Mouse (Mus musculus): ENCODE results near the gene Large1. TPM values are rescaled to one million over a fixed set of nuclear protein-coding genes. Genes with fewer than 3 reads are reported as not detected.
"Not testable (repeated sequence)": the region's sequence is repeated elsewhere in the genome, so short reads cannot be mapped to it uniquely, and the experiment has no call there.

Large1 gene
- polyA plus RNA-seq (2015; fragmentation: Nextera tagmentation; extraction: Ambion mirVana): 15.8 and 16.1 TPM in 2 replicates

DNA sequence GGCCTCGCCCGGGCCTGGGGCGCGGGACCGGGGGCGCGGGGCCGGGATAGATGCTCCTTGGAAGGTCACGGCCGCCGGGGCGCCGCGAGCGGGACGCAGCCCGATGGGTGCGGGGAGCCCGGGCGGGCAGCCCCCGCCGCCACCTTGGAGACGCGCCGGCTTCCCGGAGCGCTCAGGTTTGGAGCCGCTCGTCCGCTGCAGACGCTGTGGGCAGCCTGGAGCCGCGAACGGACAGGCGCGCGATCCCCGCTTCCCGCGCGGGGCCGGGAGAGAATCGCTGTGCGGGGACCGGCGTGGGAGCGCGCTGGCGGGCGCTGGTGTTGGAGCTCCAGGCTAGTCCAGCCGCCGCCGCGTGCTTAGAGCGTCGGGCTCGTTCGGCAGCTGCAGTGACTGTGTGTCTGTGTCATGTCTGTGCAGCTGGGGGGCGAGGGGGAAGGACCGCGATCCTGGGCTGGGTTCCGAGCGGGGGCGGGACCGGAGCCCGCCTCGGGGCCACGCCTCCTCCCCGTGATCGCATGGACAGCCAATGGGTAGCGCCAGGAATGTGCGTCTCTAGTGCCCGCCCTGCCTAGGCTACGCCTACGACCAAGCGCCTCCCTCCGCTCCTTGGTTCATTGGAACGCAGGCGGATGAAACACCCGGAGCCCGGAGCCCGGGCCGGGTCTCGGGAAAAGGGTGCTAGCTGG, at the start of gene Large1:
Gene Large1 (minus strand): TSS at position 433 of the 686 bp plus-strand sequence.
- Histone ChIP-seq H3K9me3 (no peaks in the 10 kb centered on the region), H3K4me2 (peak within 1 kb of the TSS; percentile 84), H3K4me3 (peak within 1 kb of the TSS; percentile 86), H3K9ac (peak within 1 kb of the TSS; percentile 90), H3K36me3 (no peaks in the 10 kb centered on the region), H3K27ac (replicated peaks) (peak within 1 kb of the TSS; percentile 96), H3K4me1 (replicated peaks) (peaks cover 46% of the 10 kb centered on the region), H3K27me3 (no peaks in the 10 kb centered on the region)
- peak; percentile 99 for ATAC-seq (ENCODE audit: low FRiP score, low read depth)
- WGBS: under 1% methylated on average over 64 of the region's 84 CpGs

- Histone ChIP-seq H3K4me3 (no peak overlapping the region), H3K36me3 (no peaks in the 10 kb centered on the region), H3K9ac (no peak overlapping the region), H3K4me2 (no peak overlapping the region), H3K9me3 (no peaks in the 10 kb centered on the region), H3K27me3 (no peaks in the 10 kb centered on the region), H3K27ac (replicated peaks) (no peak overlapping the region), H3K4me1 (replicated peaks) (no peaks in the 10 kb centered on the region)
- no peak for ATAC-seq (ENCODE audit: low FRiP score, low read depth)
- WGBS: 39% methylated on average over 1 of the region's 1 CpGs
Measured at GRCm38 (mm10) chr8:73400343-73400742, 47.0 kb upstream of the Large1 start.

- not testable (repeated sequence) for ATAC-seq (ENCODE audit: low FRiP score, low read depth); H3K9me3 ChIP-seq; H3K27me3 ChIP-seq; H3K27ac ChIP-seq (replicated peaks); H3K4me1 ChIP-seq (replicated peaks); H3K9ac ChIP-seq; H3K4me2 ChIP-seq; H3K36me3 ChIP-seq; H3K4me3 ChIP-seq
- WGBS: 88% methylated on average over 6 of the region's 6 CpGs
Measured at GRCm38 (mm10) chr8:73373001-73373400, 19.7 kb upstream of the Large1 start.

GRCm38 (mm10) chr8:73355979-73356378, 2.6 kb upstream of the Large1 start:
- Histone ChIP-seq H3K9ac (no peak overlapping the region), H3K4me3 (0 out of 2 replicates have a peak overlapping the region, but pooled peaks have one; percentile 86), H3K4me2 (peak overlapping the region; percentile 84), H3K27me3 (no peaks in the 10 kb centered on the region), H3K27ac (replicated peaks) (no peak overlapping the region), H3K4me1 (replicated peaks) (peaks cover 24% of the 10 kb centered on the region), H3K9me3 (no peaks in the 10 kb centered on the region), H3K36me3 (no peaks in the 10 kb centered on the region)
- ATAC-seq (ENCODE audit: low FRiP score, low read depth): no peak
- 24% methylated on average over 2 of the region's 2 CpGs for WGBS

- peak overlapping the region; percentile 84 for H3K4me2 ChIP-seq
- H3K36me3 ChIP-seq: no peaks in the 10 kb centered on the region
- H3K4me1 ChIP-seq (replicated peaks): peaks cover 39% of the 10 kb centered on the region
- peak overlapping the region; percentile 55 for H3K9ac ChIP-seq
- peak overlapping the region; percentile 96 for H3K27ac ChIP-seq (replicated peaks)
- H3K9me3 ChIP-seq: no peaks in the 10 kb centered on the region
- WGBS: under 1% methylated on average over 25 of the region's 25 CpGs
- no peaks in the 10 kb centered on the region for H3K27me3 ChIP-seq
- peak; percentile 28 for ATAC-seq (ENCODE audit: low FRiP score, low read depth)
- peak overlapping the region; percentile 86 for H3K4me3 ChIP-seq
Measured at GRCm38 (mm10) chr8:73354201-73354881, 1.0 kb upstream of the Large1 start.

GRCm38 (mm10) chr8:73353794-73354179, 447 bp upstream of the Large1 start:
- Histone ChIP-seq H3K9ac (peak overlapping the region; percentile 55), H3K27me3 (no peaks in the 10 kb centered on the region), H3K27ac (replicated peaks) (peak overlapping the region; percentile 96), H3K4me1 (replicated peaks) (peaks cover 43% of the 10 kb centered on the region), H3K4me3 (peak overlapping the region; percentile 86), H3K36me3 (no peaks in the 10 kb centered on the region), H3K4me2 (peak overlapping the region; percentile 84), H3K9me3 (no peaks in the 10 kb centered on the region)
- ATAC-seq (ENCODE audit: low FRiP score, low read depth): peak; percentile 49
- under 1% methylated on average over 16 of the region's 16 CpGs for WGBS

DNA sequence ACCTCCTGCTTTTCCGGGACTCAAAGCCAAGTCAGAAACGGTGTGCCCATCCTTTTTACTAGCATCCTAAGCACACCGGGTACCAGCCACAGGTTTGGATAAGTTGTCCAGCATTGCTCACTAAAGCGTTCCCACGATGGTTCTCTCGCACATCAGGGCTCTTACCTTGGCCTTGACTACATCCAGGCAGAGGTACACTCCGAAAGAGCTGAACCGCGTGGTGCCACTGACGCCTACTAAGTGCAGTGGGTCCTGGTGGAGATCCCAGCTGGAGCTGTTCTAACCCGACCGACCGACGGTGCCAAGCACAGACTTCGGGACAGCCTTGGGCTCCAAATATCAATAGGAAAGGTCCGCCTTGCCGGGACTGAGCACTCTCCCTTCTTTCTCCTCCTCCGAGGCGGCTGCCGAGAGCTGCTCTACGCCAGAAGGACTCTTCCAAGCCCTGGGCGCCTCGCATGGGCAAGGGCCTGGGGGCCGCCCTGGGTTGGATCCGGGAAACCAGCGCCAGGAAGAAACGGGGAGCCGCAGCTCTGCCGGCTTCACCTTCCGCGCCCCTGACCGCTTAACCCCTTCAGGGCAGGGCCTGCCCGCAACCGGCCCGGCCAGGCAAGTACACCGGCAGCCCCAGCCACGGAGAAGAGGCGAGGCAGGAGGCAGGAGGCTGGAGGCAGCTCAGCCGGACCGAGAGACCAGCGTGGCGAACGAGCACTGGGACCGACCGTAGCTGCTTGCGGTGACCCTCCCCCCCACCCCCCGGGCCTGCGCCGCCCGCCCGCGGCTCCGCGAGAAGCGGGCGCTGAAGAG, 836 bp downstream of the Large1 start:
- WGBS: under 1% methylated on average over 50 of the region's 56 CpGs
- H3K9ac ChIP-seq: peak overlapping the region; percentile 90
- no peaks in the 10 kb centered on the region for H3K9me3 ChIP-seq
- H3K4me2 ChIP-seq: peak overlapping the region; percentile 84
- H3K27me3 ChIP-seq: no peaks in the 10 kb centered on the region
- ATAC-seq (ENCODE audit: low FRiP score, low read depth): peak; percentile 31
- H3K4me1 ChIP-seq (replicated peaks): peaks cover 46% of the 10 kb centered on the region
- peak overlapping the region; percentile 96 for H3K27ac ChIP-seq (replicated peaks)
- H3K4me3 ChIP-seq: peak overlapping the region; percentile 86
- no peaks in the 10 kb centered on the region for H3K36me3 ChIP-seq

DNA sequence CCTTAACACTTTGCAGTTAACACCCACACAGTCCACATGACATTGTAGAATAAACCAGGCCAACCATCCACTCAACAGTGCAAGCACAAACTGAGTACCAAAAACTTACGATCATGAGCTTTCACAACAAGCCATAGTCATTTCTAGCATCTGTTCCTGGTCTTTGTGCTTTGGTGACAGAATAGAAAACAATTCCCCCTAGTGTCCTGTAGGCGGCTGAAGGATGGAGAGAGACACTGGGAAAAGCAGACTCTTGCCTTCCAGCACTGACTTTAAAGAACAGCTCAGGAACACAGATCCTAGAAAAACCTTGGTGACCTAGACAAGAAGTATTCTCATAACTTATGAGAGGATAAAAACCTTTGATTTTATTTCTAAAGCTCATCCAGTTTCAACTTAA, 3.0 kb downstream of the Large1 start:
- no peaks in the 10 kb centered on the region for H3K36me3 ChIP-seq
- peaks cover 42% of the 10 kb centered on the region for H3K4me1 ChIP-seq (replicated peaks)
- no peaks in the 10 kb centered on the region for H3K27me3 ChIP-seq
- H3K4me3 ChIP-seq: peak overlapping the region; percentile 86
- no peaks in the 10 kb centered on the region for H3K9me3 ChIP-seq
- WGBS: 6% methylated on average over 2 of the region's 2 CpGs
- H3K4me2 ChIP-seq: peak overlapping the region; percentile 84
- ATAC-seq (ENCODE audit: low FRiP score, low read depth): no peak
- no peak overlapping the region for H3K9ac ChIP-seq
- H3K27ac ChIP-seq (replicated peaks): no peak overlapping the region

- Histone ChIP-seq H3K9me3 (no peaks in the 10 kb centered on the region), H3K4me2 (no peak overlapping the region), H3K4me1 (replicated peaks) (no peaks in the 10 kb centered on the region), H3K27ac (replicated peaks) (no peak overlapping the region), H3K4me3 (no peak overlapping the region), H3K9ac (no peak overlapping the region), H3K27me3 (no peaks in the 10 kb centered on the region), H3K36me3 (no peaks in the 10 kb centered on the region)
- no peak for ATAC-seq (ENCODE audit: low FRiP score, low read depth)
- WGBS: 83% methylated on average over 3 of the region's 3 CpGs
Measured at GRCm38 (mm10) chr8:73342761-73343395, 10.5 kb downstream of the Large1 start.

GRCm38 (mm10) chr8:73336845-73337244, 16.5 kb downstream of the Large1 start:
- Histone ChIP-seq H3K9ac (no peak overlapping the region), H3K4me1 (replicated peaks) (no peaks in the 10 kb centered on the region), H3K9me3 (no peaks in the 10 kb centered on the region), H3K27me3 (no peaks in the 10 kb centered on the region), H3K4me3 (no peak overlapping the region), H3K4me2 (no peak overlapping the region), H3K36me3 (no peaks in the 10 kb centered on the region), H3K27ac (replicated peaks) (no peak overlapping the region)
- ATAC-seq (ENCODE audit: low FRiP score, low read depth): no peak
- WGBS: 75% methylated on average over 1 of the region's 1 CpGs

DNA sequence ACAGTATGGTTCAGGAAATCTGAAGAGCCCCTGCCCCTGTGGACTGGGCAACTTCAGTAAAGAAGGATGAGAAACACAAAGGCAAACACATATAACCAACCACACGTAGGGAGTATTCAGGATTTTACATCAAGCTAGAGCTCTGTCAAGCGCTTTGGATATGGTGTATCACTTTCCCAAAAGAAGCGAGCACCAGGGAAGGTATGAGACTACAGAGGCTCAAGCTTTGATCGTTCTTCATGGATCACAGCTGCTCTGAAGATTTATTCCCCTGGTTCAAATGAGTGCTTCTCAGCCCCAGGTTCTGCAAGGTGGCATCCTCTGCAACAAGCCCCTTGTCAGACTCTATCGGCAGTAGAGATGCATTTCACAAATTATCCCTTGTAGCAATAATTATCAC, 24.2 kb downstream of the Large1 start:
- Histone ChIP-seq H3K9me3 (no peaks in the 10 kb centered on the region), H3K4me2 (no peak overlapping the region), H3K36me3 (no peaks in the 10 kb centered on the region), H3K4me3 (no peak overlapping the region), H3K27me3 (no peaks in the 10 kb centered on the region), H3K27ac (replicated peaks) (no peak overlapping the region), H3K4me1 (replicated peaks) (peaks cover 15% of the 10 kb centered on the region; the same call in 1 of the 2 replicates), H3K9ac (no peak overlapping the region)
- ATAC-seq (ENCODE audit: low FRiP score, low read depth): no peak
- WGBS: 87% methylated on average over 5 of the region's 5 CpGs

Data from hindbrain, embryonic 15.5 days (tissue).